ENCODE assay signal across 11 mouse cellular contexts in the genomic region with DNA sequence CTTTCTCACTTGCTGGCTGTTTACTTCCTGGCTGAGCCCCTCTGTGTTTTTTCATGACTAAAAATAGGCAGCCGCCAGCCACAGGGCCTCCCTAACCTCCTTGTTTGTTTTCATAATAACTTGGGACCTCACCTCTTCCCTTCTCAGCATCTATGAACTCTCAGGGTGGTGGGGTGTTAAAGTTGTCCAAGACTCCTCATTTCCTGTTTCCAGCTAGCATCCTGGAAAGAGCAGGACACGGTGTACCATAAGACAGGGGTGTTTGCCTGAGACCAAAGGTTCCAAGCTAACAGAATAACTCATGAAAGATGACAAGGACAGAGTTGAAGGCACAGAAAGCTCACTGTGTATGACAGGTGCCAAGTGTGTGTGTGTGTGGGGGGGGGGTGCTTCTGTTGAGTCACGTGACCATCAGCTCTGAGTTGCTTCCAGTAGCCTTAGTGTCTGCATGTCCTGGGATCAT. TPM values are rescaled to one million over a fixed set of nuclear protein-coding genes. Genes with fewer than 3 reads are reported as not detected.
DNase-seq lines count a peak whose midpoint lies in the region; ATAC-seq lines count a peak whose summit lies in the region.
"Had no signal": no experiment of that assay in that cellular context is flagged by ENCODE, and none has a peak within 500 bp of the region (broad histone marks: within the 10 kb centered on the region; RNA-seq: fewer than 3 reads in every experiment).

No protein-coding gene starts in this region.

- no peak overlapping the region for H3K4me3 ChIP-seq in liver, embryonic 11.5 days (ENCODE audit: low read depth, low read length)
- no peak overlapping the region for H3K4me3 ChIP-seq in liver, embryonic 12.5 days
- no peak overlapping the region for H3K4me3 ChIP-seq in liver, embryonic 15.5 days (replicated peaks)
- H3K4me3 ChIP-seq in midbrain, embryonic 13.5 days (replicated peaks), result no peak overlapping the region

- no peak overlapping the region for H3K4me2 ChIP-seq in liver, embryonic 11.5 days
- H3K4me2 ChIP-seq in liver, embryonic 12.5 days, result no peak overlapping the region
- H3K4me2 ChIP-seq in liver, embryonic 15.5 days, result no peak overlapping the region
- no peak overlapping the region for H3K4me2 ChIP-seq in midbrain, embryonic 13.5 days (replicated peaks)
- H3K4me2 ChIP-seq: midbrain, embryonic 11.5 days had no signal

- H3K36me3 ChIP-seq in liver, embryonic 11.5 days (ENCODE audit: control insufficient read depth, insufficient read depth, low read length), result no peaks in the 10 kb centered on the region
- H3K36me3 ChIP-seq in liver, embryonic 12.5 days, result no peaks in the 10 kb centered on the region
- no peaks in the 10 kb centered on the region for H3K36me3 ChIP-seq in liver, embryonic 15.5 days (replicated peaks)
- no peaks in the 10 kb centered on the region for H3K36me3 ChIP-seq in midbrain, embryonic 13.5 days

- peak; percentile 61 to 77 for DNase-seq in adrenal gland, adult (ENCODE audit: inconsistent age in 2 of 2, low spot score in 1 of 2)
- DNase-seq in adrenal gland, adult 18-20 months (ENCODE audit: low spot score in 2 of 2), result no peak
- DNase-seq in liver, embryonic 11.5 days (ENCODE audit: low spot score), result no peak
- peak; percentile 57 for DNase-seq in thymus, postnatal 25 days
- no peak for DNase-seq in left cerebral cortex, adult 8-10 months (ENCODE audit: low spot score in 2 of 2)

- no peaks in the 10 kb centered on the region for H3K27me3 ChIP-seq in liver, embryonic 11.5 days (replicated peaks; ENCODE audit: control insufficient read depth, insufficient read depth, low read length)
- no peaks in the 10 kb centered on the region for H3K27me3 ChIP-seq in liver, embryonic 12.5 days (replicated peaks)
- H3K27me3 ChIP-seq in liver, embryonic 15.5 days, result no peaks in the 10 kb centered on the region
- no peaks in the 10 kb centered on the region for H3K27me3 ChIP-seq in midbrain, embryonic 13.5 days

- no peak for ATAC-seq in liver, embryonic 11.5 days (replicated peaks; ENCODE audit: low FRiP score)
- ATAC-seq in liver, embryonic 12.5 days, result no peak
- ATAC-seq in liver, embryonic 15.5 days (ENCODE audit: insufficient read depth), result no peak
- ATAC-seq in midbrain, embryonic 13.5 days, result no peak
- ATAC-seq: forebrain, embryonic 16.5 days had no signal

- 0 out of 2 replicates have a peak overlapping the region, but pooled peaks have one; percentile 55 for H3K27ac ChIP-seq in liver, embryonic 11.5 days (ENCODE audit: low read depth, low read length)
- H3K27ac ChIP-seq in liver, embryonic 12.5 days, result no peak overlapping the region
- H3K27ac ChIP-seq in liver, embryonic 15.5 days (replicated peaks), result 0 out of 2 replicates have a peak overlapping the region, but pooled peaks have one; percentile 10
- no peak overlapping the region for H3K27ac ChIP-seq in midbrain, embryonic 13.5 days

- peaks cover 4% of the 10 kb centered on the region for H3K4me1 ChIP-seq in liver, embryonic 11.5 days (replicated peaks; ENCODE audit: control insufficient read depth, insufficient read depth, low read length)
- peaks cover 26% of the 10 kb centered on the region for H3K4me1 ChIP-seq in liver, embryonic 12.5 days
- peaks cover 33% of the 10 kb centered on the region for H3K4me1 ChIP-seq in liver, embryonic 15.5 days (replicated peaks)
- no peaks in the 10 kb centered on the region for H3K4me1 ChIP-seq in midbrain, embryonic 13.5 days (replicated peaks)

- H3K9ac ChIP-seq in liver, embryonic 11.5 days (ENCODE audit: low read depth, low read length), result no peak overlapping the region
- no peak overlapping the region for H3K9ac ChIP-seq in liver, embryonic 12.5 days
- no peak overlapping the region for H3K9ac ChIP-seq in liver, embryonic 15.5 days
- no peak overlapping the region for H3K9ac ChIP-seq in midbrain, embryonic 13.5 days (replicated peaks)

- 52% methylated on average over 3 of the region's 3 CpGs for whole genome bisulfite sequencing in liver, embryonic 11.5 days
- 41% methylated on average over 3 of the region's 3 CpGs for WGBS in liver, embryonic 12.5 days (ENCODE audit: insufficient replicate concordance)
- WGBS in liver, embryonic 15.5 days (ENCODE audit: insufficient replicate concordance), result 32% methylated on average over 3 of the region's 3 CpGs
- 63% methylated on average over 3 of the region's 3 CpGs for WGBS in midbrain, embryonic 13.5 days

- no peaks in the 10 kb centered on the region for H3K9me3 ChIP-seq in liver, embryonic 11.5 days (ENCODE audit: control insufficient read depth, low read length)
- no peaks in the 10 kb centered on the region for H3K9me3 ChIP-seq in liver, embryonic 12.5 days (replicated peaks)
- H3K9me3 ChIP-seq in liver, embryonic 15.5 days (replicated peaks), result no peaks in the 10 kb centered on the region
- H3K9me3 ChIP-seq in midbrain, embryonic 13.5 days, result no peaks in the 10 kb centered on the region

RNA-seq across cellular contexts. Expression of a gene that starts 6.7 kb away (rescaled TPM):
- total RNA-seq in adrenal gland, adult 18-20 months (2021), result 10 to 100 TPM; 13.0 to 27.5 TPM
- polyA plus RNA-seq in liver, embryonic 11.5 days (2014; fragmentation: Nextera tagmentation; extraction: Ambion mirVana), result not detected in 2 replicates
- not detected in 2 replicates for polyA plus RNA-seq in liver, embryonic 12.5 days (2016; fragmentation: Nextera tagmentation; extraction: Ambion mirVana)
- polyA plus RNA-seq in liver, embryonic 15.5 days (2015; fragmentation: Nextera tagmentation; extraction: Ambion mirVana), result not detected in 2 replicates
- not detected for total RNA-seq in left cerebral cortex, adult 8-10 months (2022)
- polyA plus RNA-seq in midbrain, embryonic 13.5 days (2015; fragmentation: Nextera tagmentation; extraction: Ambion mirVana), result not detected in 2 replicates
- total RNA-seq: left cerebral cortex, postnatal 10 days had no signal
- polyA plus RNA-seq: forebrain, embryonic 16.5 days; midbrain, embryonic 11.5 days had no signal

RNA-seq across cellular contexts. Expression of a gene that starts 30.3 kb away (rescaled TPM):
- 100 to 1,000 TPM in 1 of 2 experiments, 10 to 100 TPM in 1; 40.0 to 124 TPM for total RNA-seq in adrenal gland, adult 18-20 months (2021)
- polyA plus RNA-seq in liver, embryonic 11.5 days (2014; fragmentation: Nextera tagmentation; extraction: Ambion mirVana), result 0.08 TPM in 1 of 2 replicates, not detected in the other
- polyA plus RNA-seq in liver, embryonic 12.5 days (2016; fragmentation: Nextera tagmentation; extraction: Ambion mirVana), result 0.05 and 0.06 TPM in 2 replicates
- polyA plus RNA-seq in liver, embryonic 15.5 days (2015; fragmentation: Nextera tagmentation; extraction: Ambion mirVana), result 0.06 TPM in 1 of 2 replicates, not detected in the other
- under 1 TPM; 0.39 to 0.75 (median 0.59) TPM for total RNA-seq in left cerebral cortex, adult 8-10 months (2022)
- polyA plus RNA-seq in midbrain, embryonic 13.5 days (2015; fragmentation: Nextera tagmentation; extraction: Ambion mirVana), result not detected in 2 replicates
- polyA plus RNA-seq: midbrain, embryonic 11.5 days had no signal

RNA-seq across cellular contexts. Expression of a gene that starts 35.8 kb away (rescaled TPM):
- 1 to 10 TPM; 6.0 to 7.0 TPM for total RNA-seq in adrenal gland, adult 18-20 months (2021)
- 2.9 and 3.2 TPM in 2 replicates for polyA plus RNA-seq in liver, embryonic 11.5 days (2014; fragmentation: Nextera tagmentation; extraction: Ambion mirVana)
- 2.2 TPM in 2 replicates for polyA plus RNA-seq in liver, embryonic 12.5 days (2016; fragmentation: Nextera tagmentation; extraction: Ambion mirVana)
- polyA plus RNA-seq in liver, embryonic 15.5 days (2015; fragmentation: Nextera tagmentation; extraction: Ambion mirVana), result 1.4 and 1.5 TPM in 2 replicates
- 1 to 10 TPM; 3.8 to 5.3 (median 4.7) TPM for total RNA-seq in left cerebral cortex, adult 8-10 months (2022)
- 2.4 and 2.5 TPM in 2 replicates for polyA plus RNA-seq in midbrain, embryonic 13.5 days (2015; fragmentation: Nextera tagmentation; extraction: Ambion mirVana)

RNA-seq across cellular contexts. Expression of a gene that starts 44.7 kb away (rescaled TPM):
- 100 to 1,000 TPM; 139 to 164 TPM for total RNA-seq in adrenal gland, adult 18-20 months (2021)
- 201 and 221 TPM in 2 replicates for polyA plus RNA-seq in liver, embryonic 11.5 days (2014; fragmentation: Nextera tagmentation; extraction: Ambion mirVana)
- polyA plus RNA-seq in liver, embryonic 12.5 days (2016; fragmentation: Nextera tagmentation; extraction: Ambion mirVana), result 263 and 273 TPM in 2 replicates
- polyA plus RNA-seq in liver, embryonic 15.5 days (2015; fragmentation: Nextera tagmentation; extraction: Ambion mirVana), result 189 and 190 TPM in 2 replicates
- 100 to 1,000 TPM; 108 to 132 (median 125) TPM for total RNA-seq in left cerebral cortex, adult 8-10 months (2022)
- polyA plus RNA-seq in midbrain, embryonic 13.5 days (2015; fragmentation: Nextera tagmentation; extraction: Ambion mirVana), result 126 and 134 TPM in 2 replicates

RNA-seq across cellular contexts. Expression of a gene that starts 56.7 kb away (rescaled TPM):
- total RNA-seq in adrenal gland, adult 18-20 months (2021), result 10 to 100 TPM; 29.1 to 38.1 TPM
- 92.3 and 94.0 TPM in 2 replicates for polyA plus RNA-seq in liver, embryonic 11.5 days (2014; fragmentation: Nextera tagmentation; extraction: Ambion mirVana)
- 67.0 and 72.7 TPM in 2 replicates for polyA plus RNA-seq in liver, embryonic 12.5 days (2016; fragmentation: Nextera tagmentation; extraction: Ambion mirVana)
- 37.2 and 37.3 TPM in 2 replicates for polyA plus RNA-seq in liver, embryonic 15.5 days (2015; fragmentation: Nextera tagmentation; extraction: Ambion mirVana)
- 10 to 100 TPM; 47.2 to 57.2 (median 47.5) TPM for total RNA-seq in left cerebral cortex, adult 8-10 months (2022)
- polyA plus RNA-seq in midbrain, embryonic 13.5 days (2015; fragmentation: Nextera tagmentation; extraction: Ambion mirVana), result 94.8 and 101 TPM in 2 replicates

Comparison
In these comparisons a context has a peak if more than half of its experiments do, and no peak if none do; other contexts are left out.
1. DNase-seq: peak in adrenal gland, adult (2 of 2) and thymus, postnatal 25 days (single experiment); none in adrenal gland, adult 18-20 months (0 of 2), liver, embryonic 11.5 days (single experiment) and left cerebral cortex, adult 8-10 months (0 of 2).
2. H3K27ac ChIP-seq: peak in liver, embryonic 11.5 days (single experiment) and liver, embryonic 15.5 days (single experiment); none in liver, embryonic 12.5 days (single experiment) and midbrain, embryonic 13.5 days (single experiment).